Mouse (Mus musculus): Measurements from ENCODE around the gene Itga6. TPM values are rescaled to one million over a fixed set of nuclear protein-coding genes. Genes with fewer than 3 reads are reported as not detected.
A peak's percentile ranks its signal among the peaks of the same experiment; 100 is the strongest.
"Not testable (repeated sequence)": the region's sequence is repeated elsewhere in the genome, so short reads cannot be mapped to it uniquely, and the experiment has no call there.

Itga6 gene
- total RNA-seq (2021): 10 to 100 TPM; 25.5 to 27.6 TPM

GRCm38 (mm10) chr2:71745610-71746374, at the start of gene Itga6:
Gene Itga6 (plus strand): TSS chr2:71745616.
- intact Hi-C loops (cut with DNase I): no loop called here
- no peak for DNase-seq (ENCODE audit: low spot score in 2 of 2)

- no peak for DNase-seq (ENCODE audit: low spot score in 2 of 2)
- intact Hi-C loops (cut with DNase I): no loop called here
Observed at GRCm38 (mm10) chr2:71696776-71697175, 48.6 kb upstream of the Itga6 start.

- DNase-seq (ENCODE audit: low spot score in 2 of 2): peak in 1 of 2 experiments; percentile 16
- intact Hi-C loops (cut with DNase I): no loop called here
Observed at GRCm38 (mm10) chr2:71697408-71698336, 47.7 kb upstream of the Itga6 start.

GRCm38 (mm10) chr2:71698366-71698765, 47.0 kb upstream of the Itga6 start:
- intact Hi-C loops (cut with DNase I): no loop called here
- DNase-seq (ENCODE audit: low spot score in 2 of 2): no peak

- DNase-seq (ENCODE audit: low spot score in 2 of 2): peak in 1 of 2 experiments; percentile 28
- intact Hi-C loops (cut with DNase I): no loop called here
Observed at GRCm38 (mm10) chr2:71698942-71699341, 46.5 kb upstream of the Itga6 start.

- intact Hi-C loops (cut with DNase I): no loop called here
- no peak for DNase-seq (ENCODE audit: low spot score in 2 of 2)
Observed at GRCm38 (mm10) chr2:71701341-71701740, 44.1 kb upstream of the Itga6 start.

- intact Hi-C loops (cut with DNase I): no loop called here
Observed at GRCm38 (mm10) chr2:71704309-71704708, 41.1 kb upstream of the Itga6 start.

GRCm38 (mm10) chr2:71708886-71709285, 36.5 kb upstream of the Itga6 start:
- intact Hi-C loops (cut with DNase I): no loop called here
- DNase-seq (ENCODE audit: low spot score in 2 of 2): no peak

More at GRCm38 (mm10) chr2:71704309-71704708, 41.1 kb upstream of the Itga6 start:
- DNase-seq (ENCODE audit: low spot score in 2 of 2): no peak

GRCm38 (mm10) chr2:71711640-71712039, 33.8 kb upstream of the Itga6 start:
- DNase-seq (ENCODE audit: low spot score in 2 of 2): no peak
- intact Hi-C loops (cut with DNase I): no loop called here

- DNase-seq (ENCODE audit: low spot score in 2 of 2): no peak
- intact Hi-C loops (cut with DNase I): no loop called here
Observed at GRCm38 (mm10) chr2:71714416-71714815, 31.0 kb upstream of the Itga6 start.

GRCm38 (mm10) chr2:71719005-71719386, 26.4 kb upstream of the Itga6 start:
- intact Hi-C loops (cut with DNase I): no loop called here
- no peak for DNase-seq (ENCODE audit: low spot score in 2 of 2)

GRCm38 (mm10) chr2:71719387-71720034, 25.9 kb upstream of the Itga6 start:
- no peak for DNase-seq (ENCODE audit: low spot score in 2 of 2)
- intact Hi-C loops (cut with DNase I): no loop called here

- intact Hi-C loops (cut with DNase I): not testable (repeated sequence)
Observed at GRCm38 (mm10) chr2:71720556-71720955, 24.9 kb upstream of the Itga6 start.

GRCm38 (mm10) chr2:71722913-71723312, 22.5 kb upstream of the Itga6 start:
- DNase-seq (ENCODE audit: low spot score in 2 of 2): no peak
- intact Hi-C loops (cut with DNase I): no loop called here

More at GRCm38 (mm10) chr2:71720556-71720955, 24.9 kb upstream of the Itga6 start:
- DNase-seq (ENCODE audit: low spot score in 2 of 2): not testable (repeated sequence)

GRCm38 (mm10) chr2:71723623-71724022, 21.8 kb upstream of the Itga6 start:
- intact Hi-C loops (cut with DNase I): no loop called here
- no peak for DNase-seq (ENCODE audit: low spot score in 2 of 2)

- intact Hi-C loops (cut with DNase I): no loop called here
- no peak for DNase-seq (ENCODE audit: low spot score in 2 of 2)
Observed at GRCm38 (mm10) chr2:71724028-71724427, 21.4 kb upstream of the Itga6 start.

- intact Hi-C loops (cut with DNase I): no loop called here
- no peak for DNase-seq (ENCODE audit: low spot score in 2 of 2)
Observed at GRCm38 (mm10) chr2:71725446-71725845, 20.0 kb upstream of the Itga6 start.

GRCm38 (mm10) chr2:71726883-71727676, 18.3 kb upstream of the Itga6 start:
- DNase-seq (ENCODE audit: low spot score in 2 of 2): no peak
- intact Hi-C loops (cut with DNase I): no loop called here

- intact Hi-C loops (cut with DNase I): no loop called here
Observed at GRCm38 (mm10) chr2:71728341-71728740, 17.1 kb upstream of the Itga6 start.

More at GRCm38 (mm10) chr2:71728341-71728740, 17.1 kb upstream of the Itga6 start:
- DNase-seq (ENCODE audit: low spot score in 2 of 2): no peak

All from left cerebral cortex, postnatal 25 days (tissue).